Mouse (Mus musculus) liver, embryonic 16.5 days (tissue): Measurements from ENCODE around the gene Tmco4. TPM values are rescaled to one million over a fixed set of nuclear protein-coding genes. Genes with fewer than 3 reads are reported as not detected.

Experiments used
- ATAC-seq: fragments of 200-750 bp; cut with Nextera tagmentation; 2 replicates; pipeline ENCODE4 v1.8.0; 2017; ENCODE audit warnings: low read depth, mild to moderate bottlenecking, moderate number of reproducible peaks, moderate library complexity
- H3K27ac ChIP-seq: fragments of 300-500 bp; sonication (generic); 2 replicates; pipeline ENCODE4 v1.5.1; 2014; ENCODE audit warnings: mild to moderate bottlenecking, low read length
- H3K27me3 ChIP-seq: fragments of 300-500 bp; sonication (generic); 2 replicates; pipeline ENCODE4 v1.6.1; 2014; ENCODE audit warnings: low read depth, low read length, mixed read lengths; ENCODE audit not compliant: control insufficient read depth, insufficient read depth
- H3K36me3 ChIP-seq: fragments of 300-500 bp; sonication (generic); 2 replicates; pipeline ENCODE4 v1.6.1; 2014; ENCODE audit warnings: mild to moderate bottlenecking; ENCODE audit not compliant: control insufficient read depth, insufficient read depth
- H3K4me1 ChIP-seq: fragments of 300-500 bp; sonication (generic); 2 replicates; pipeline ENCODE4 v1.6.1; 2014; ENCODE audit warnings: low read depth, low read length, mixed read lengths; ENCODE audit not compliant: control insufficient read depth
- H3K4me2 ChIP-seq: fragments of 300-500 bp; sonication (generic); 2 replicates; pipeline ENCODE4 v1.6.1; 2014; ENCODE audit warnings: low read depth, low read length, mixed read lengths
- H3K4me3 ChIP-seq: fragments of 300-500 bp; sonication (generic); 2 replicates; pipeline ENCODE4 v1.5.1; 2014; ENCODE audit warnings: low read depth, mild to moderate bottlenecking, low read length
- H3K9ac ChIP-seq: fragments of 300-500 bp; sonication (generic); 2 replicates; pipeline ENCODE4 v1.6.1; 2014; ENCODE audit warnings: low read depth, low read length
- H3K9me3 ChIP-seq: fragments of 300-500 bp; sonication (generic); replicated peaks from 2 replicates; pipeline ENCODE4 v1.6.1; 2016; ENCODE audit warnings: low read length; ENCODE audit not compliant: control insufficient read depth
- WGBS: fragments of 180-500 bp; shearing (Covaris S2); extraction: QIAGEN DNeasy Blood & Tissue Kit; methylation state at CpG from one replicate; pipeline ENCODE4 v1.1.7; 2014; ENCODE audit not compliant: insufficient replicate concordance; 5-methylcytosine and 5-hydroxymethylcytosine counted together
- polyA plus RNA-seq: library from polyadenylated mRNA; unstranded; fragments of >200 nt; fragmentation: Nextera tagmentation; extraction: Ambion mirVana; gene quantifications from 2 replicates; pipeline ENCODE4 v1.2.1, GENCODE M21; 2015

Gene Tmco4
- polyA plus RNA-seq, 1 experiment from 2014 or later: 4.0 TPM

GRCm38 (mm10) chr4:138980771-138981420 lies 8.2 kb downstream of the Tmco4 start:
- no peaks in the 10 kb centered on the region for H3K9me3 ChIP-seq
- no peaks in the 10 kb centered on the region; the same call in 1 of the 2 replicates for H3K4me1 ChIP-seq
- 30% methylated on average over 12 of the region's 12 CpGs for WGBS
- no peak overlapping the region for H3K4me2 ChIP-seq
- no peaks in the 10 kb centered on the region for H3K27me3 ChIP-seq
- ATAC-seq: 0 out of 2 replicates have a peak, but pooled peaks have one; percentile 43
- no peak overlapping the region for H3K4me3 ChIP-seq
- no peak overlapping the region for H3K27ac ChIP-seq
- no peak overlapping the region for H3K9ac ChIP-seq
- H3K36me3 ChIP-seq: no peaks in the 10 kb centered on the region

DNA sequence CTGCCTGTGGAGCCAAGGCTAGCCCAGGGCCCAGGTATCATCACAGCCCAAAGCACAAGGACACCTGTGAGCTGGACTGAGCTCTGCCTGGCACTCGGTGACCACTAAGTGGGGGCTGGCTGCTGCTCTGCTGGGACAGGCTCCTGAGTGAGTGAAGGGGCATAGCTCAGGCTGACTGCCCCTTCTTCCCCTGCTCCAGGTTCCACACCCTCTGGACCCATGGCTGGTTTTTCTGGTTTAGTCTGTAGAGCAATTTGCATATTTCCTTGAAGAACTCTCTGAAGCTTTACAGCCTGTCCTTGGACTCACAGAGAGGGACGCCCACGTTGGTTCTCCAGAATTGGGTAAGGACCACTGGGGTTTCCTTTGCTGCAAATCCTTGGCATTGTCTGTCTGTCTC lies 10.7 kb downstream of the Tmco4 start:
- no peaks in the 10 kb centered on the region for H3K27me3 ChIP-seq
- no peak overlapping the region for H3K9ac ChIP-seq
- WGBS: 70% methylated on average over 3 of the region's 3 CpGs
- no peaks in the 10 kb centered on the region for H3K9me3 ChIP-seq
- no peak for ATAC-seq
- H3K4me1 ChIP-seq: no peaks in the 10 kb centered on the region; the same call in 1 of the 2 replicates
- H3K4me3 ChIP-seq: no peak overlapping the region
- no peak overlapping the region for H3K4me2 ChIP-seq
- no peaks in the 10 kb centered on the region for H3K36me3 ChIP-seq
- no peak overlapping the region for H3K27ac ChIP-seq

- Histone ChIP-seq H3K27me3 (no peaks in the 10 kb centered on the region), H3K9ac (no peak overlapping the region), H3K4me1 (no peaks in the 10 kb centered on the region; the same call in 1 of the 2 replicates), H3K9me3 (no peaks in the 10 kb centered on the region), H3K4me2 (no peak overlapping the region), H3K4me3 (no peak overlapping the region), H3K36me3 (no peaks in the 10 kb centered on the region), H3K27ac (no peak overlapping the region)
- no peak for ATAC-seq
- WGBS: 56% methylated on average over 7 of the region's 7 CpGs
Observed at GRCm38 (mm10) chr4:138984744-138985143, 12.1 kb downstream of the Tmco4 start.

DNA sequence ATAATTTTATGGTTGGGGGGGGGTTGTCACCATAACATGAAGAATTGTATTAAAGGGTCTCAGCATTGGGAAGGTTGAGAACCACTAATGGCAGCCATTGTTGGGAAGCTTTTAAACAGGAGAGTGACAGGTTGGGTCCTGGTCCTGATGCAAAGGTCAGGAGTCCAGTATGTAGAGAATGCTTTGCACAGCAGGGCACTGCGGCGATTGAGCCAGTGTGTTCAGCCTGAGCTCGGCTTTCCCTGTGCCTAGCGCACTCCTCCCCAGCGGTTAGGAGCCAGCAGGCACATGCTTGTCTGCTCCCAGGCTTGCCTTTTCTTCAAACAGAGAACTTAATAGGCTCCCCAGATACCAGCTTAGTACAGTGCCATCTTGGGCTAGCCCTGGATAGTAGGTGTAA lies 13.6 kb downstream of the Tmco4 start:
- 52% methylated on average over 5 of the region's 5 CpGs for WGBS
- Histone ChIP-seq H3K36me3 (no peaks in the 10 kb centered on the region), H3K9me3 (no peaks in the 10 kb centered on the region), H3K9ac (no peak overlapping the region), H3K4me3 (no peak overlapping the region), H3K27me3 (no peaks in the 10 kb centered on the region), H3K27ac (no peak overlapping the region), H3K4me2 (no peak overlapping the region), H3K4me1 (no peaks in the 10 kb centered on the region; the same call in 1 of the 2 replicates)
- ATAC-seq: peak; percentile 27; the same call in 1 of the 2 replicates

DNA sequence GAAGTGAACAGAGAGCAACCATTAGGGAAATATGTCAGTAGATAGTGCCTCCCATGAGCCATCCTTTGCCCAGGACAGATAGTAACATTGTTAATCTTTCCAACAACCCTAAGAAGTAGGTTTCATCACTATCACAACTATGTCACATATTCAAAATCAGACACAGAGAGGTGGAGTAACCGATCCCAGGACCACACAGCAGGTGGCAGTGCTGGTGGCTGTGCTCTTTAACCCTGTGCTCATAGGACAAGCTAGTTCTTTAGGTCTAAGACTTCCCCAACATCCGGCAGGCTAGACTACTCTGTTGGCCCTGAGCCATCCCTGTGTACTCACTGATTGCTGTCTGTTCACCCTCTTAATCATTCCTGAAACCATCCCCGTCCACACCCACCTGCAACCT lies 21.7 kb downstream of the Tmco4 start:
- H3K9ac ChIP-seq: no peak overlapping the region
- no peak for ATAC-seq
- H3K36me3 ChIP-seq: peaks cover 3% of the 10 kb centered on the region
- no peaks in the 10 kb centered on the region for H3K4me1 ChIP-seq
- H3K4me3 ChIP-seq: no peak overlapping the region
- H3K27me3 ChIP-seq: no peaks in the 10 kb centered on the region
- H3K27ac ChIP-seq: no peak overlapping the region
- no peaks in the 10 kb centered on the region for H3K9me3 ChIP-seq
- no peak overlapping the region for H3K4me2 ChIP-seq
- 62% methylated on average over 3 of the region's 3 CpGs for WGBS

GRCm38 (mm10) chr4:138996410-138996809 lies 23.7 kb downstream of the Tmco4 start:
- no peak for ATAC-seq
- H3K4me1 ChIP-seq: peaks cover under 1% of the 10 kb centered on the region

GRCm38 (mm10) chr4:138997121-138997520 lies 24.4 kb downstream of the Tmco4 start:
- H3K4me3 ChIP-seq: no peak overlapping the region
- H3K27ac ChIP-seq: no peak overlapping the region
- H3K27me3 ChIP-seq: no peaks in the 10 kb centered on the region
- 72% methylated on average over 4 of the region's 4 CpGs for WGBS
- H3K9me3 ChIP-seq: no peaks in the 10 kb centered on the region
- peaks cover 3% of the 10 kb centered on the region for H3K36me3 ChIP-seq
- no peak overlapping the region for H3K4me2 ChIP-seq
- H3K9ac ChIP-seq: no peak overlapping the region
- peaks cover 2% of the 10 kb centered on the region for H3K4me1 ChIP-seq
- no peak for ATAC-seq

More at GRCm38 (mm10) chr4:138996410-138996809, 23.7 kb downstream of the Tmco4 start:
- no peak overlapping the region for H3K27ac ChIP-seq
- no peak overlapping the region for H3K4me2 ChIP-seq
- WGBS: 62% methylated on average over 5 of the region's 5 CpGs
- no peaks in the 10 kb centered on the region for H3K9me3 ChIP-seq
- no peak overlapping the region for H3K9ac ChIP-seq
- no peak overlapping the region for H3K4me3 ChIP-seq
- H3K27me3 ChIP-seq: no peaks in the 10 kb centered on the region
- peaks cover 3% of the 10 kb centered on the region for H3K36me3 ChIP-seq

DNA sequence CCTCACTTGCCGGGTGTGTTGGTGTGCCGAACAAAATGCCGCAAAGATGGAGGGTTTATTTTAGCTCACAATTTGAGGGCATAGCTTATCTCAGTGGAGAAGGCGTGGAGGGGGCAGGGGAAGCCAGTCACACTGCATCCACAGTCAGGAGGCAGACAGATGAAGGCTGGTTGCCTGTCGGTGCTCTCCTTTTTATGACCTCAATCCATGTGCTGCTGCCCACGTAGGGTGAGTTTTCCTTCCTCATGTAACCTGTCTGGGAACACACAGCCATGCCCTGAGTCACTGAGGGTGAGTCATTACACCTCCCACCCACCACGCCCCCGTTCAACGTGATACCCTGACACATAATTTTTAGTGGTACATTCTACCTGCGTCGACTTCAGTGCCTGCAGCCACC lies 25.9 kb downstream of the Tmco4 start:
- Histone ChIP-seq H3K9me3 (no peaks in the 10 kb centered on the region), H3K4me1 (peaks cover 2% of the 10 kb centered on the region), H3K27me3 (no peaks in the 10 kb centered on the region), H3K27ac (no peak overlapping the region), H3K36me3 (peaks cover 3% of the 10 kb centered on the region), H3K4me3 (no peak overlapping the region), H3K9ac (no peak overlapping the region), H3K4me2 (no peak overlapping the region)
- 75% methylated on average over 11 of the region's 11 CpGs for WGBS
- no peak for ATAC-seq

DNA sequence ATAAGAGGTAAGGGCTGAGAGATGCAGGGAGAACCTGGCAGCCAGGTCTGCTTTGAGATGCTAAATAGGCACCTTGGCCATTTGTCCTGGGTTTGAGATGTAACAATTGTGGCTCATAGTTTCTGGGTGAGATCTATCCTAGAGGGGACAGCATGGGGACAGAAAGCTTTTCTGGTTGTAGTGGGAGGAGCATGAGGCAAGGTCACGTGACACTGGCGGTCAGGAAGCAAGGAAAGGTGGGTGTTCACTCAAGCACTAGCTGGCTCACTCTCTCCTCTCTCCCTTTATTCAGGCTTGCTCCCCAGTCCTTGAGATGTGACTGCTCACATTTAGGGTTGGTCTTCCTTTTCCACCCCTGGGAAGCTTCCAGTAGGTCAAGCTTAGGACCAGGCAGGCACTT lies 28.3 kb downstream of the Tmco4 start:
- Histone ChIP-seq H3K4me1 (peaks cover 2% of the 10 kb centered on the region), H3K4me2 (no peak overlapping the region), H3K9me3 (no peaks in the 10 kb centered on the region), H3K36me3 (peaks cover 3% of the 10 kb centered on the region), H3K27ac (no peak overlapping the region), H3K9ac (no peak overlapping the region), H3K4me3 (no peak overlapping the region), H3K27me3 (no peaks in the 10 kb centered on the region)
- WGBS: 26% methylated on average over 2 of the region's 2 CpGs
- ATAC-seq: no peak
